Mouse (Mus musculus) midbrain, embryonic 10.5 days (tissue): Measurements from ENCODE around the gene Mfsd1. TPM values are rescaled to one million over a fixed set of nuclear protein-coding genes. Genes with fewer than 3 reads are reported as not detected.

Experiments used
- DNase-seq: peaks from one replicate; pipeline ENCODE4 v3.0.0-alpha.2; 2017; ENCODE audit warnings: low spot score
- H3K27ac ChIP-seq: fragments of 300-500 bp; sonication (generic); replicated peaks from 2 replicates; pipeline ENCODE4 v1.5.1; 2016; ENCODE audit warnings: mild to moderate bottlenecking
- H3K27me3 ChIP-seq: fragments of 300-500 bp; sonication (generic); 2 replicates; pipeline ENCODE4 v1.6.1; 2016; ENCODE audit warnings: low read depth, mild to moderate bottlenecking; ENCODE audit not compliant: poor library complexity, severe bottlenecking
- H3K36me3 ChIP-seq: fragments of 300-500 bp; sonication (generic); 2 replicates; pipeline ENCODE4 v1.6.1; 2016; ENCODE audit warnings: mild to moderate bottlenecking, moderate library complexity
- H3K4me1 ChIP-seq: fragments of 300-500 bp; sonication (generic); 2 replicates; pipeline ENCODE4 v1.6.1; 2016
- H3K4me3 ChIP-seq: fragments of 300-500 bp; sonication (generic); 2 replicates; pipeline ENCODE4 v1.5.1; 2016; ENCODE audit warnings: mild to moderate bottlenecking, moderate library complexity
- H3K9me3 ChIP-seq: fragments of 300-500 bp; sonication (generic); replicated peaks from 2 replicates; pipeline ENCODE4 v1.6.1; 2016; ENCODE audit warnings: mild to moderate bottlenecking
- WGBS: fragments of 180-500 bp; shearing (Covaris S2); methylation state at CpG from one replicate; pipeline ENCODE4 v1.1.7; 2016; 5-methylcytosine and 5-hydroxymethylcytosine counted together
- polyA plus RNA-seq: library from polyadenylated mRNA; unstranded; fragments of >200 nt; fragmentation: Nextera tagmentation; extraction: Ambion mirVana; gene quantifications from 2 replicates; pipeline ENCODE4 v1.2.1, GENCODE M21; 2016

The Mfsd1 gene
- polyA plus RNA-seq, 1 experiment from 2014 or later, result 64.6 TPM

GRCm38 (mm10) chr3:67573523-67573922 lies 9.0 kb upstream of the Mfsd1 start:
- DNase-seq, result no peak
- WGBS, result 0% methylated on average over 1 of the region's 1 CpGs

DNA sequence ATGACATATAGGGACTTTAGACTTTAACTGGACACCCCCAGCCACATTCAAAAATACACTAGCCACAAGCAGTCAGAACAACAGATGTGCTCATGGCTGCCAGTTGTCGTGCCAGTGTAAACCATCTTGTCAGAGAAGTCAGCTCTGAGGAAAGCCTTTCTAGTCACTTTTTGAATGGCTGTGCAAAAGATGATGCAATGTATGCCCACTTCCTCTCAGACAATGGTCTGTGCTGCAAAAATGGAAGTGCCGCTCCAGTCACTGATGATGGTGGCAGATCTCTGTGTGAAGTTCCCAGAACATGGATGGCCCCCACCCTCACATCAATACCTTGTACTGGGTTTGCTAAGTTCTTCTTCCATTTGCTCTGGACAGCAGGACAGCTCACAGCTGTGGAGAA lies 6.3 kb upstream of the Mfsd1 start:
- no peaks in the 10 kb centered on the region for H3K36me3 ChIP-seq
- no peaks in the 10 kb centered on the region for H3K9me3 ChIP-seq
- DNase-seq, result no peak
- no peaks in the 10 kb centered on the region for H3K4me1 ChIP-seq
- H3K27me3 ChIP-seq, result peaks cover 11% of the 10 kb centered on the region; the same call in 1 of the 2 replicates
- no peak overlapping the region for H3K4me3 ChIP-seq
- 88% methylated on average over 2 of the region's 2 CpGs for WGBS
- no peak overlapping the region for H3K27ac ChIP-seq

More at GRCm38 (mm10) chr3:67573523-67573922, 9.0 kb upstream of the Mfsd1 start:
- H3K36me3 ChIP-seq, result no peaks in the 10 kb centered on the region
- no peaks in the 10 kb centered on the region for H3K4me1 ChIP-seq
- H3K9me3 ChIP-seq, result no peaks in the 10 kb centered on the region
- no peak overlapping the region for H3K27ac ChIP-seq
- peaks cover 11% of the 10 kb centered on the region; the same call in 1 of the 2 replicates for H3K27me3 ChIP-seq
- H3K4me3 ChIP-seq, result no peak overlapping the region

DNA sequence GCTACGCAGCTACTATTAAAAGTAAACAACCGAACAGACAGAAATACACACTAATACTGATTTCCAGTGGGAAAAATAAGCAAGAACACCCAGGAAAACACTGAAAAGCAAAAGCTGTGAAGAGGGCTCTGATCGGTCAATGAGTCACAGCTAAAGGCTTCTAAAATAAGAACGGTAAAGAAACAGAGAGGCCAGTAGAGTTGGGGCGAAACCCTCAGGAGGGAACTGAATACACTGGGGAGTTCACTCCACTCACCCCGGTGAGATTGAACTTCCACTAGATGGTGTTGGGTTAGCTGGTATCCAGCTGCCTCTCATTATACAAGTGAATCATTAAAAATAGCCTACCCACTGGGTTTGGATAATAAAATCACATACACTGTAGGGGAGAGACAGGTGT lies 5.8 kb upstream of the Mfsd1 start:
- H3K4me1 ChIP-seq, result no peaks in the 10 kb centered on the region
- H3K4me3 ChIP-seq, result no peak overlapping the region
- no peaks in the 10 kb centered on the region for H3K9me3 ChIP-seq
- H3K27ac ChIP-seq, result no peak overlapping the region
- DNase-seq, result no peak
- H3K36me3 ChIP-seq, result no peaks in the 10 kb centered on the region
- 87% methylated on average over 6 of the region's 6 CpGs for WGBS
- peaks cover 11% of the 10 kb centered on the region; the same call in 1 of the 2 replicates for H3K27me3 ChIP-seq

DNA sequence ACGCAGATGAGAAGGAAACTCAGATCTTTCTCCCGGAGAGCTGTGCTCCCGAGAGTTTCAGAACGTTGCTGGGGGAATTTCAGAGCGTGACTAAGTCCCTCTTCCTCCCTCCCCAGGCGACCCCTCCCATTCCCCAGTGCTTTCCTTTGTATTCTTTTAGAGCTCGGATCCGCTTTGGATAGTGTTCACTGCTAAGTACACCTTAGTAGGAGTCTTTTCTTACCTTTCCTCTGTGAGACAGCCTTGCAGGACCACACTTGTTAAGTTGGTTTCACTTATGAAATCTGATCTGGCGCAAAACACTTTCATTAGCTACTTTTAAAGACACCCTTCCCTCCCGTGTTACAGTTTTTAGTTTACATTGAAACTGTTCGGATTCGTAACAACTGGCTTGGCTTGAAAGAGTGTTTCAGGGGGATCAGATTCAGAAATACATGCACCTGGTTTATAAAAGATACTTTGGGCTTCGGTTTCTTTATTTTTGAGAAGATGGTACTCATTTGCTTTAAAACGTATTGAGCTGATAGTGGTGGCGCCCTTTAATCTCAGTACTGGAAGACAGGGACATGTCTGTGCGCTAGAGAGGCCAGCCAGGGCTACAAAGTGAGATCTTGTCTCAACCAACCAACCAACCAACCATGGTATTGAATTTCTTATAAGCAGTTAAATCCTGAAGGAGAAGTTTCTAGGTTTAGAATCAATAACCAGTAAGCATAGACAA lies 744 bp downstream of the Mfsd1 start:
- peak overlapping the region; percentile 82 for H3K27ac ChIP-seq
- H3K27me3 ChIP-seq, result no peaks in the 10 kb centered on the region
- 24% methylated on average over 16 of the region's 16 CpGs for WGBS

GRCm38 (mm10) chr3:67583846-67584186 lies 1.3 kb downstream of the Mfsd1 start:
- peaks cover 19% of the 10 kb centered on the region for H3K4me1 ChIP-seq
- DNase-seq, result no peak
- peak overlapping the region; percentile 90 for H3K4me3 ChIP-seq
- H3K36me3 ChIP-seq, result peaks cover 30% of the 10 kb centered on the region
- H3K27ac ChIP-seq, result no peak overlapping the region
- H3K9me3 ChIP-seq, result no peaks in the 10 kb centered on the region
- no peaks in the 10 kb centered on the region for H3K27me3 ChIP-seq
- WGBS, result 82% methylated on average over 6 of the region's 6 CpGs

More for the DNA sequence above, 744 bp downstream of the Mfsd1 start:
- H3K4me3 ChIP-seq, result peak overlapping the region; percentile 90
- peaks cover 27% of the 10 kb centered on the region; the same call in 1 of the 2 replicates for H3K36me3 ChIP-seq
- no peaks in the 10 kb centered on the region for H3K9me3 ChIP-seq
- H3K4me1 ChIP-seq, result peaks cover 19% of the 10 kb centered on the region
- no peak for DNase-seq

GRCm38 (mm10) chr3:67586511-67586910 lies 4.0 kb downstream of the Mfsd1 start:
- H3K9me3 ChIP-seq, result no peaks in the 10 kb centered on the region
- no peak overlapping the region for H3K27ac ChIP-seq
- H3K4me3 ChIP-seq, result no peak overlapping the region
- no peak for DNase-seq
- H3K4me1 ChIP-seq, result peaks cover 19% of the 10 kb centered on the region
- WGBS, result 92% methylated on average over 2 of the region's 2 CpGs
- no peaks in the 10 kb centered on the region for H3K27me3 ChIP-seq
- peaks cover 57% of the 10 kb centered on the region for H3K36me3 ChIP-seq

- Histone ChIP-seq H3K36me3 (peaks cover 66% of the 10 kb centered on the region), H3K9me3 (no peaks in the 10 kb centered on the region), H3K27ac (no peak overlapping the region), H3K4me1 (peaks cover 13% of the 10 kb centered on the region), H3K27me3 (no peaks in the 10 kb centered on the region), H3K4me3 (no peak overlapping the region)
- WGBS, result 88% methylated on average over 9 of the region's 9 CpGs
- DNase-seq, result no peak
Measured at GRCm38 (mm10) chr3:67587430-67587829, 4.9 kb downstream of the Mfsd1 start.

- no peak overlapping the region for H3K27ac ChIP-seq
- no peaks in the 10 kb centered on the region for H3K27me3 ChIP-seq
- peaks cover 6% of the 10 kb centered on the region for H3K4me1 ChIP-seq
- 93% methylated on average over 13 of the region's 13 CpGs for WGBS
- H3K4me3 ChIP-seq, result no peak overlapping the region
- peaks cover 66% of the 10 kb centered on the region for H3K36me3 ChIP-seq
- no peak for DNase-seq
- H3K9me3 ChIP-seq, result no peaks in the 10 kb centered on the region
Measured at GRCm38 (mm10) chr3:67601616-67602138, 19.1 kb downstream of the Mfsd1 start.

- H3K9me3 ChIP-seq, result no peaks in the 10 kb centered on the region
- H3K36me3 ChIP-seq, result no peaks in the 10 kb centered on the region
- H3K4me3 ChIP-seq, result no peak overlapping the region
- H3K27me3 ChIP-seq, result no peaks in the 10 kb centered on the region
- DNase-seq, result no peak
- no peaks in the 10 kb centered on the region for H3K4me1 ChIP-seq
- no peak overlapping the region for H3K27ac ChIP-seq
Measured at GRCm38 (mm10) chr3:67618222-67618621, 35.7 kb downstream of the Mfsd1 start.

DNA sequence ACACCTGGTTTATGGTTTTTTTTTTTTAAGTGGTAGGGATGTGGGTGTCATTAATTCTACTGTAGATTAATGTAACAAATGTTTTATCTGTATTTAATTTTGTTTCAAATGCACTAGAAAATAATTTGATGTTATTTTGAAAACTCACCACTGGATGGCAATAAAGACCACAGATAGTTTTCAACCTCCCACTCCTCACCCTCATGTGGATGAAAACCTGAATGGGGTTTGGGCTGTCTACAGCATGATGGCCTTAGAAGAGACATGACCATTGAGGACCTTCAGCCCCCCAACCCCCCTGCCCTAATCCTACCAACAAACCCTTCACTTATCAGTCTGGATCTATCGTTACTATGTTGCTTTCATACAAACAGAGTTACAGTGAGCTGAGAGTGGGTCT lies 42.1 kb downstream of the Mfsd1 start:
- Histone ChIP-seq H3K4me3 (no peak overlapping the region), H3K9me3 (no peaks in the 10 kb centered on the region), H3K27me3 (no peaks in the 10 kb centered on the region), H3K36me3 (no peaks in the 10 kb centered on the region), H3K27ac (no peak overlapping the region), H3K4me1 (no peaks in the 10 kb centered on the region)
- WGBS, result 74% methylated on average over 1 of the region's 1 CpGs
- no peak for DNase-seq

DNA sequence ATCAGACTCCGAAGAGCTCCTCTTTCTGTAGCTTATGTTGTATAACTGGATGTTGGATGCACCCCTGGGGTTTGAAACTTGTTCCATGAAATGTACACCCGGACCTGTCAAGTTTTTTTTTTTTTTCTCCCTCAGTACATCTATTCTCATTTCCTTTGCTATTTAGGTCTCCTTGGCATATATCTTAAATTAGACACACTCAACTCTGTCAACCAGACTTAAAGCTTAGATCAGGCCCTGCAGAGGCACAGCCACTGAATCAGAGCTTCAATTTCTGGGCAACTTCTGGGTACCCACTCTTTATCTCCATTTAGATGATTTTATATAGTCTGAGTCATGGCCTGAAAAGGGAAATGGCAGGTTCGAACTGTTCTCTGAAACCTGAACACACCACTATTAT lies 60.6 kb downstream of the Mfsd1 start:
- Histone ChIP-seq H3K36me3 (no peaks in the 10 kb centered on the region), H3K27ac (no peak overlapping the region), H3K4me3 (no peak overlapping the region), H3K9me3 (no peaks in the 10 kb centered on the region), H3K27me3 (no peaks in the 10 kb centered on the region), H3K4me1 (peaks cover 7% of the 10 kb centered on the region; the same call in 1 of the 2 replicates)
- DNase-seq, result no peak
- WGBS, result 86% methylated on average over 3 of the region's 3 CpGs

DNA sequence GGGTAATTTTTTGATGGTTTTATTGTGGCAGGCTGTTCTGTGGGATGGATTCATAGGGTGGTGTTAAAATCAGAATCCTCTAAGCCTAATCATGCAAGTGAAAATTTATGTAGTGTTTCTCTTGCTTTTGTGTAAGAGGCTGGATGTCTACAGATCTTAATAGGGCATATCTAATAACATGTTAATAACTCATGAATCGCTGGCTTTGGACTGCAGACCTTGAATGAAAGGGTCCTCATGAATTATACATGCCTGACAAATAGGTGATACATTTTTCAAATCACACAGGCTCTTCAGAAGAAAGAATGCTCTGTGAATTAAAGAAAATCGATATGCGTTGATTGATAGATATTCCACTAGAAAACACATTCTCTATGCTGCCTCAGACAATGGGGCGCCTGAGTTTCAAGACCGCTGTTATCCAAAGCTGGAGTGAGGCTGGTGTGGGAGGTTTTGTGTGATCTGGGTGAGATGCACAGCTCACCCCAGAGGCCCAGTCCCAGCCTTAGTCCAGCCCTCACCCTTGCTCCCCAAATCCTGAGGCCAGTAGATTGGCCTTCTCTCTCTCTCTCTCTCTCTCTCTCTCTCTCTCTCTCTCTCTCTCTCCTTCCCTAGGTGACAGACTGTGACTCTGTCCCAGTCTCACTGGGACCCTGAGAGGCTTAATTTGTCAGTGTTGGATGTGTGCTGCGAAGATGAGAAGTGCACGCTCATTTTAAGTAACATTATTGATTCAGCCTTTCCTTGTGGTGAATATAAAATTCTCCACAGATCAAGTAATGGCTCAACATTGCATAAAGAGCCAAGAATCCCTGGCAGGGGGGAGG lies 63.3 kb downstream of the Mfsd1 start:
- WGBS, result 88% methylated on average over 7 of the region's 7 CpGs
- Histone ChIP-seq H3K36me3 (no peaks in the 10 kb centered on the region), H3K4me1 (peaks cover 7% of the 10 kb centered on the region; the same call in 1 of the 2 replicates), H3K9me3 (no peaks in the 10 kb centered on the region), H3K4me3 (no peak overlapping the region), H3K27ac (peak overlapping the region; percentile 59; the same call in 1 of the 2 replicates), H3K27me3 (no peaks in the 10 kb centered on the region)
- DNase-seq, result no peak
